Mouse (Mus musculus) C2C12 (cell line): Measurements from ENCODE around the gene Iqgap3. TPM values are rescaled to one million over a fixed set of nuclear protein-coding genes. Genes with fewer than 3 reads are reported as not detected.

Experiments
- H3K27me3 ChIP-seq: one replicate; pipeline ENCODE4 v1.6.1; 2011; ENCODE audit not compliant: control insufficient read depth, insufficient read depth, insufficient read length
- H3K36me3 ChIP-seq: one replicate; pipeline ENCODE4 v1.6.1; 2011; ENCODE audit not compliant: control insufficient read depth, insufficient read depth
- H3K4me3 ChIP-seq: one replicate; pipeline ENCODE4 v1.5.1; 2011; ENCODE audit warnings: mild to moderate bottlenecking, control low read depth; ENCODE audit not compliant: poor library complexity, insufficient read depth, severe bottlenecking
- H3K79me2 ChIP-seq: one replicate; pipeline ENCODE4 v1.6.1; 2011; ENCODE audit not compliant: control insufficient read depth, insufficient read depth
- H3K79me3 ChIP-seq: one replicate; pipeline ENCODE4 v1.6.1; 2011; ENCODE audit warnings: low read depth, control low read depth
- H3ac ChIP-seq: one replicate; pipeline ENCODE3; 2011; ENCODE audit warnings: low read depth; ENCODE audit not compliant: control insufficient read depth, insufficient read length
- CEBPB ChIP-seq: IDR thresholded peaks from one replicate; pipeline ENCODE4 v1.6.1; 2011; ENCODE audit warnings: low read depth, mild to moderate bottlenecking, control low read depth, moderate library complexity
- CTCF ChIP-seq: IDR thresholded peaks from one replicate; pipeline ENCODE4 v1.5.1; 2011; ENCODE audit not compliant: control insufficient read depth, insufficient read depth, insufficient read length
- FOSL1 ChIP-seq: IDR thresholded peaks from one replicate; pipeline ENCODE4 v1.8.0; 2011; ENCODE audit warnings: mild to moderate bottlenecking, low read length; ENCODE audit not compliant: poor library complexity, insufficient read depth, severe bottlenecking
- MAX ChIP-seq: IDR thresholded peaks from one replicate; pipeline ENCODE4 v1.6.1; 2011; ENCODE audit warnings: mild to moderate bottlenecking, control low read depth
- MYOD1 ChIP-seq: IDR thresholded peaks from one replicate; pipeline ENCODE4 v1.6.1; 2011; ENCODE audit warnings: low read depth; ENCODE audit not compliant: control insufficient read depth, insufficient read length
- MYOG ChIP-seq: IDR thresholded peaks from one replicate; pipeline ENCODE4 v1.6.1; 2011; ENCODE audit not compliant: control insufficient read depth, insufficient read length; ENCODE audit errors: extremely low read depth
- USF1 ChIP-seq: IDR thresholded peaks from one replicate; pipeline ENCODE4 v1.6.1; 2011; ENCODE audit warnings: low read depth, mild to moderate bottlenecking, control low read depth, moderate library complexity
- polyA plus RNA-seq: library from polyadenylated mRNA; unstranded; fragments of >200 nt; fragmentation: generic; extraction: Trizol; gene quantifications from one replicate; pipeline ENCODE4 v1.2.1, GENCODE M21; 2012; ENCODE audit warnings: missing spikeins

Gene Iqgap3
- polyA plus RNA-seq, 1 experiment, result 23.9 TPM

GRCm38 (mm10) chr3:88156817-88157216 is 75.0 kb downstream of the Iqgap3 start:
- Histone ChIP-seq H3K27me3 (no peaks in the 10 kb centered on the region), H3K36me3 (peaks cover 56% of the 10 kb centered on the region), H3K79me3 (peaks cover 41% of the 10 kb centered on the region), H3ac (no peak overlapping the region), H3K79me2 (peaks cover 56% of the 10 kb centered on the region), H3K4me3 (no peak overlapping the region)
- TF ChIP-seq MYOG (no peak), CTCF (no peak), FOSL1 (no peak), CEBPB (no peak), MYOD1 (no peak), USF1 (no peak), MAX (no peak)

- no peak for TF ChIP-seq USF1
- peak; percentile 43 for TF ChIP-seq CTCF
- H3K4me3 ChIP-seq, result no peak overlapping the region
- H3ac ChIP-seq, result no peak overlapping the region
- no peaks in the 10 kb centered on the region for H3K27me3 ChIP-seq
- H3K36me3 ChIP-seq, result peaks cover 67% of the 10 kb centered on the region
- H3K79me3 ChIP-seq, result peaks cover 29% of the 10 kb centered on the region
- peaks cover 45% of the 10 kb centered on the region for H3K79me2 ChIP-seq
Observed at GRCm38 (mm10) chr3:88157771-88158597, 76.2 kb downstream of the Iqgap3 start.

- peaks cover 21% of the 10 kb centered on the region for H3K79me3 ChIP-seq
- no peak overlapping the region for H3ac ChIP-seq
- H3K79me2 ChIP-seq, result peaks cover 35% of the 10 kb centered on the region
- no peak for TF ChIP-seq USF1
- no peak for TF ChIP-seq MAX
- TF ChIP-seq CTCF, result no peak
- TF ChIP-seq CEBPB, result no peak
- no peak for TF ChIP-seq MYOD1
- TF ChIP-seq MYOG, result no peak
- TF ChIP-seq FOSL1, result no peak
- no peaks in the 10 kb centered on the region for H3K27me3 ChIP-seq
- peaks cover 77% of the 10 kb centered on the region for H3K36me3 ChIP-seq
- no peak overlapping the region for H3K4me3 ChIP-seq
Observed at GRCm38 (mm10) chr3:88158991-88159390, 77.2 kb downstream of the Iqgap3 start.

DNA sequence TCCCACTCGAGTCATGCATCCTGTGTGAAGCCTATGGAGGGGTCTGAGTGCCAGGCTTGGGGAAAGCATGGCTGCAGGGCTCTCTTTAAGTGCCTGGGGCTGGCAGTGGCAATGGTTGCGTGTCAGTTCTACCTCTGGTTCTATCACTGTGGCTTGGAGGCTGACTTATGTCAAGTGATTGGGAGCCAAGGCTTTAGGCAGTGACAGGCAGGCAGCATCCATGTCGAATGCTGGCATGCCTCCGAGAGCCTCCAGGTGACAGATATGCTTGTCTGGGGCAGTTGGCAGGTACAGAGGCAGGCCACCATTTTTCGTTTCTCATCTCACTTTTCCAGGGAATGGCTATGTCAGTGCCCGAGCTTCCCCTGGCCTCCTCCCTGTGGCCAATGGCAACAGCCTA is 79.1 kb downstream of the Iqgap3 start:
- Histone ChIP-seq H3K27me3 (no peaks in the 10 kb centered on the region), H3K36me3 (peaks cover 94% of the 10 kb centered on the region), H3K79me2 (peaks cover 16% of the 10 kb centered on the region), H3ac (no peak overlapping the region), H3K4me3 (no peak overlapping the region), H3K79me3 (peaks cover 5% of the 10 kb centered on the region)
- TF ChIP-seq USF1 (no peak), CEBPB (no peak), MYOD1 (no peak), CTCF (no peak), FOSL1 (no peak), MYOG (no peak), MAX (no peak)

GRCm38 (mm10) chr3:88162259-88162658 is 80.5 kb downstream of the Iqgap3 start:
- no peaks in the 10 kb centered on the region for H3K79me3 ChIP-seq
- no peak overlapping the region for H3K4me3 ChIP-seq
- peaks cover 2% of the 10 kb centered on the region for H3K79me2 ChIP-seq
- no peaks in the 10 kb centered on the region for H3K27me3 ChIP-seq
- no peak for TF ChIP-seq CTCF
- no peak for TF ChIP-seq CEBPB
- no peak for TF ChIP-seq MAX
- no peak for TF ChIP-seq USF1
- no peak for TF ChIP-seq MYOD1
- TF ChIP-seq FOSL1, result no peak
- TF ChIP-seq MYOG, result no peak
- peaks cover 92% of the 10 kb centered on the region for H3K36me3 ChIP-seq
- H3ac ChIP-seq, result no peak overlapping the region
